Mouse (Mus musculus) CD4-positive naive resting alpha-beta T cell, adult 76 days (primary cell): ENCODE measurements around the gene Spp1. TPM values are rescaled to one million over a fixed set of nuclear protein-coding genes. Genes with fewer than 3 reads are reported as not detected.

Experiments
- total RNA-seq: library from RNA; stranded (reverse); gene quantifications from one replicate; pipeline ENCODE4 v1.2.4, GENCODE M21; 2023

Spp1 gene
- total RNA-seq: not detected

GRCm38 (mm10) chr5:104434835-104435301 is at the start of gene Spp1:
TSS of gene Spp1 (plus strand) at chr5:104435118.

GRCm38 (mm10) chr5:104458832-104459705 is 24.2 kb downstream of the Spp1 start, which contains the start of gene Pkd2:
TSS of gene Pkd2 (plus strand) at chr5:104459450.

Other genes starting within 250 kb of the Spp1 start
- not detected for gene Dmp1, start 232.5 kb upstream of the Spp1 start, total RNA-seq
- not detected for gene Ibsp, start 135.9 kb upstream of the Spp1 start, total RNA-seq
- not detected for gene Mepe, start 109.8 kb upstream of the Spp1 start, total RNA-seq
- not detected for gene Pkd2, start 24.3 kb downstream of the Spp1 start, total RNA-seq
- 12.1 TPM for gene BC005561, start 73.2 kb downstream of the Spp1 start, total RNA-seq